Mouse (Mus musculus) erythroblast, adult 5-6 weeks (primary cell): Measurements from ENCODE around the gene Tll2. TPM values are rescaled to one million over a fixed set of nuclear protein-coding genes. Genes with fewer than 3 reads are reported as not detected.

ENCODE experiments used
- ATAC-seq: replicated peaks from 2 replicates; pipeline ENCODE4 v1.8.0; 2016; ENCODE audit warnings: moderate number of reproducible peaks, mild to moderate bottlenecking, moderate TSS enrichment, inconsistent platforms; ENCODE audit not compliant: poor library complexity, low FRiP score, severe bottlenecking
- total RNA-seq, 2 experiments: library from RNA; stranded (forward) in 1 of 2; stranded (reverse) in 1 of 2; fragments of 150-400 nt in 1 of 2; fragments of 200-764, 138-1000 nt in 1 of 2; gene quantifications; 2 replicates each; pipeline versions ENCODE4 v1.2.3 to v1.2.4; 2015 to 2017; ENCODE audit warnings: low replicate concordance in 2 of 2

Gene Tll2
- total RNA-seq, 2 experiments from 2014 or later = not detected

DNA sequence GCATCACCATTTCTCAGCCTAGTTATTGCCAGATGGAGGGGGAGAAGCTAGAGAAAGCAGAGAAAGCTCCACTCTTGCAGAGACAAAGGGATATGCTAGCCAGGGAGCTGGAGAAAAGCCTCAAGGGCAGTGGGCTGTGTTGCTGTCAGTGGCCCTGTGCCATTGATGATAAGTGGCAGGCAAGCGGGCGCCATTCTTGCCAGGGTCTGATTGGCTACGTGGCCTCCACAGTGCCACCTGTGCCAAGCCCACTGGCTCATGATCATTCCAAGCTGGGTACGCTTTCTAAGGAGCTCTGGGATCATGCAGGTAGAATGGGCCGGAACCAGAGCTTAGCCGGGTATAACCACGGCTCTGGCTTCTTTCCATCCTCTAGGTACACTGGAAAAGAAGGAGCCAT, 105.8 kb downstream of the Tll2 start:
- no peak for ATAC-seq

DNA sequence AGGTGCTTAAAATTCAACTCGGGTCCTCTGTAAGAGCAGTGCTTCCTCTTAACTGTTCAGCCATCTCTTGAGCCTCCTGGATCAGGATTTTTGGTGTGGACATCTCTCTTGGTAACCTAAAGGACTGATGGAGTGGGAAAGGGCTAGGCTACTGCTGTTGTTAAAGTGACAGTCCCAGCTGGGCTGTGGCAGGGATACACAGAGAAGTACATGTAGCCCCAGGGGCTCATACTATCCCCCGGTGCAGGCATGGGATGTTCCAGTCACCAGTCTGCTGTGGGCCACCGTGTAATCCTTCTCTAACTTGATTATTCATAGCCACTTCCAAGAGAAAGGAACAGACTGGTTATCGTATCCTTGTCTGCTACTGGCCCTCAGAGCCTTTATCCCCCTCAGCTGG, 109.6 kb downstream of the Tll2 start:
- ATAC-seq = no peak

DNA sequence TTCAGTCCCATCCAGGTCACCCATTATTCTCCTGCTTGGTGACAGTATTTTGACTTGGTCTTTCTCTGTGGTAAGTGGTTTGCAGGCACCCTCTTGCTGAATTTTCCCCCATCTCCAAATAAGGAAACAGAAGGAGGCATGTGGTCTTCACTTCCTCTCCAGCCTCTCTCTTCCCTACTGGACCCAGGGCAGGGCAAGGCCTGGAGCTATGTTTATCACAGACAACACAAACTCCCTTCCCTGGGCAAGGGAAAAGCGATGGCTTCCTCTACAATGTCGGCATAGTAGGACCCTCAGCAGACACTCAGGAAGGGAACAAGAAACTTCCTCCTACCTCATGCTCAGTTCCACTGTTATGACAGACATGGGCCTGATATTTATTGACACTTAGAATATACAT, 114.7 kb downstream of the Tll2 start:
- no peak for ATAC-seq

DNA sequence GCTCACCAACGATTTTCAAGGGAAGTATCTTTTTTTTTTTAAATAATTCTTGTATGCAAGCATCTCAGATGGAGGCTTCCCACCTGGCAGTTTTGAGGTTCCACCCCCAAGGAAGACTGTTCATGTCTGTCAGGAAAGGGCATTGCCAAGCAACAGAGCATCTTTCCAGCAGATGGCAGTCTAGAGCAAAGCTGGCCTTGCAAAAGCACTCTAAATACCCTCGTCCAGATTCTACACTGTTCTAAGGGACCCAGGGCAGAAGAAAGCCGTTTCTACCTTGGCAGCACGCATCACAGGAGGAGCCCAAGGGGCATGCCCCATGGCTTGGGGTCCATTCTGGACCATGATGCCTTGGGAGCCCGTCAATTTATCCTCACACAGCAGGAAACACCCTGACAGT, 116.8 kb downstream of the Tll2 start:
- ATAC-seq = no peak

DNA sequence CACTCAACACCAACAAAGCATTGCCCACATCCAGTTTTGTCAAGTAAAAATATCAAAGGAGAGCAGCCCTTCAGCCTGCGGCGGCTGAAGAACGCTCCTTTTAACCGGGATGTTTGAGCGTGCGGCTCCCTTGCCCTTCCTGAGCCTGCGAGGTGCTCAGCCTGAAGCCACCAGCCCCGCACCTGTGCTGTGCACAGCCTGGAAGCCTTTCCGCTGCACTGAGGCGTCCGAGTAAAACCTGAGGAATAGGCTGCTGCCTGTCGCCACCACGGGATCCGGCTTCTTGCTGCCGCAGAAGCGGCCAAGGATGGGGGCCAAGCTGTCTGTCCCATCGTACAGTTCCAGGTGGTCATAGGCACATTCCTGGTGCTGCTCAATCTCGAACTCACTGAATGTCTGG, 118.1 kb downstream of the Tll2 start:
- no peak for ATAC-seq

DNA sequence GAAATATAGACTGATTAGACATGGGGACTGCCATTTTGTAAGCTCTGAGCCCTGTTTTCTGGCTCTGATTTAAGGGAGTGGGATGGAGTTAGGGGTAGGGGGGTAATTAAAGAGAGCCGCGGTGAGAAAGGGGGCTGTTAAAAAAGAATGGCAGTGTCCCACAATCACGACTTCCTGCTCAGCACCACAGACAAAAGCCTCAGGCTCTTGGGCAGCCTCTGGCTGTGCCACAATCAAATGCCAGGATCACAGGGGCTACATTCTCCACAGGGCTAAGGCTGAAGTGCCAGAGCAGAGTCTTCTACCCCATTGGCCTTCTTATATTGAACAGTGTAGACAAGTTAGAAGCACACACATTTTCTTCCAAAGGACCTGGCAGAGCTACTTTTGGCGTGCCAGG, 118.7 kb downstream of the Tll2 start:
- no peak for ATAC-seq

DNA sequence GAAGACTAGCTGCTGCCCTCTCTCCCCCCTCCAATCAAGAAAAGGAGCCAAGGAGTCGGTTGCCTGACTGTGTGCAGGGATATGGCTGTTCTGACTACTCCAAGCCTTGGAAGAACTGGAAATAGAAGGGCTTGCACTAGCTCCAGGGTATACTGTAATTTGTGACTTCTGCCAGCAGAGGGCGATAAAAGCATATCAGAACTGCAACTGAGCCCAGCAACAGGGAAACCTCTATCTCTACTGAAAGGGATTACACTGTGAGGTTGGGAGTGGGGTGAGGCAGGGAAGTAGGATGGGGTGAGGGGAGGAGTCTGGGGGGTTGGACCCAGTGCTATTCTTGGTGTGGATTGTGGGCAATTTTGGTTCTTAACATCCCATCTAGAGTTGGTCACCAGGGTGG, 119.9 kb downstream of the Tll2 start:
- peak; percentile 68 for ATAC-seq

DNA sequence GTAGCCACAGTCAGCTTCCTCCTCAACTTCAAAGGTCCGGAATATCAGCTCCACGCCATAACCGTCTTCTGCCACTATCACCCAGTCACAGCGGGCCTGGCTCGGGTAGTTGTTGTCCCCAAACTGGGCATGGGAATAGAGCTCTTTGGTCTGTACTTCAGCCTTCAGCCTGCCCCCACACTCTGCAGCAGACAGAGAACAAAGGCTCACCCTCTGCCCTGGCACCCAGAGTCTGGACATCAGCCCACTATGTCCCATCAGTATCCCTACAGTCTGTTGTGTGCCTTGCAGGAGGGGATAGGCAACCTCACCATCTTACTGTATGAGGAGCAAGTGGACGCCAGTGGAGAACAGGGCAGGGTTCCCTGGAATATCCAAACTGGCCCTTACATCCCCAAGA, 120.3 kb downstream of the Tll2 start:
- no peak for ATAC-seq

DNA sequence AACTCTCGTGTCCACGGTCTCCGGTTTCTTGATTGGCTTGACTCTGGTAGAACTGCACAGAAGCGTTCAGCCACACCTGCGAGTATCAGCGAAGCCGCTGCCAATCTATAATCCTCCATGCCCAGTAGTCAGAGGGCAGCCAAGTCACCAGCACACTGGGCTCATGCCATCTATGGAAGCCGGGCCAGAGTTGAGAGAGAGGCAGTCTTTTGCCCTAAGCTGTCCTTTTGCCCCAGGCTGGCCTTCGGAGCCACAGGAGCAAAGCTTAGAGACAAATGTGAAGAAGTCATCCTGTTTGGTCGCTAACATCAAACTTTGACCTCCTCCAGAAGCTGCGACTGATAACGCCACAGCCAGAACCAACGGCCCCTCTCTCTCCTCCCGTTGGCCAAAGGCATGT, 123.0 kb downstream of the Tll2 start:
- ATAC-seq = no peak

DNA sequence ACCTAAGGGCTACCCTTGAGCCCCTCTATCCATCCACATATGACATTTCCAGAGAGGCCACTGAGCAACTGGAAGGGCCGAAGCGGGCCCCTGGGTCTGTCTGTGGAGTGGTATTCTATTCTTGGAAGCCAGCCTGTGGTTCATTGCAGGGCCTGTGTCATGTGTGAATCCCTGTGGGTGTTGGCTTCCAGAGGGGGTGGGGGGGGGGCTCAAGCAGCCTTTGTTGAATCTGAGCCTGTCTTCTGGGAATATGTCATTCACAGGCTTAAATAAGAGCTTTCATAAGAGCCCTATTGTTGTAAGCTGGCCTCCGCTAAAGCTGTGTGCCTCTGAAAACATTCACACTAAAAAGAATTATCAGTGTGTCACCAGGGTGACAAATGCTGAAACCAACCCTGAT, 125.0 kb downstream of the Tll2 start:
- no peak for ATAC-seq

DNA sequence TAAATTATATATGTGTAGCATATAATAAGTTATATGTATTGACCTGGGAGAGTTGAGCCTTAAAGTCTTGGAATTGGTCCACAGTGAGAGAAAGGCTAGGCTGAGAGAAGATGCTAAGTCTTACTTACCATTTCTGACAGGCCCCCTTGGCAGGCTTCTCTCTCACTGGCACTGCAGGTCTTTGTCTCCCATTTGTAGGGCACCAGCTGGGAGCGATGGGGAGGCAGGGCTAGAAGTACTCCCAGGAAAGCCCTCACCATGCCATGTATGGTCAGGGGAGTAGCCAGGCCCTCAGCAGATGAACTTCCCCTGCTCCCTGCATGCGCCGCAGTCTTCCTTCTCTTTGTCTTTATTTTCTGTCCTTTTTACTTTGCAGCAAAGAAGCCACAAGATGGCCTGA, 129.7 kb downstream of the Tll2 start, which contains the start of gene Opalin:
Gene Opalin (minus strand): TSS at position 208 of the 400 bp plus-strand sequence.
- no peak for ATAC-seq

DNA sequence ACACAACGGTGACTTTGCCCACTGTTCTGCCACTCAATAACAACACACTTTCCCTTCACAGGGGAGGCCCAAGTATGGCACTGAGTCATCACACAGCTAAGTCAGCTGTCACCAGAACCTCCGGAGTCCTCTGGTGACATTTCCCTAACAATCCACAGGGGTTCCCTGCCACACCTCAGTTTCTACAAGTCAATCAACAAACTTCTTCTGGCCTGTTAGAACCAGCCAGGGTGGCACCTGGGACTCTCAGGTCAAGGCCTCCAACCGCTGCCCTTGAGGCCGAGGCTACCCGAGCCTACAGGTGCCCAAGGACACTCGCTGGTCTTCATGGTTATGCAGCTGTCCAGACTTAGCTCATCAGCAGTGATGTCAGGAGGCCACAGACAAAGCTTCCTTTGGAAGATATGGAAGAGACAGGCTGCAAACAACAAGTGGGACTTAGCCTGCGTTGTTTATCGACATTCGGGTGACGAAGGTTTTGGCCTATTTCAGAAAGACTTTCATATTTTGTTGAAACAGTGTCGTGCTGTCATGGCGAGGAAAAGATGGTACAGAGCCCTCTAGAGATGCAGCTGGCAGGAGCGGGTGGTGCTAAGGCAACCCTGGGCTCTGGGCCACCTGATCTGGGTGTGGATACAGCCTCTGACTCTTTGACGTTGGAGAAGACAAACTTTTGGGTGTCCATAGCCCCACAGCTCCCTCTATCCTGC, 132.7 kb downstream of the Tll2 start:
- ATAC-seq = no peak

DNA sequence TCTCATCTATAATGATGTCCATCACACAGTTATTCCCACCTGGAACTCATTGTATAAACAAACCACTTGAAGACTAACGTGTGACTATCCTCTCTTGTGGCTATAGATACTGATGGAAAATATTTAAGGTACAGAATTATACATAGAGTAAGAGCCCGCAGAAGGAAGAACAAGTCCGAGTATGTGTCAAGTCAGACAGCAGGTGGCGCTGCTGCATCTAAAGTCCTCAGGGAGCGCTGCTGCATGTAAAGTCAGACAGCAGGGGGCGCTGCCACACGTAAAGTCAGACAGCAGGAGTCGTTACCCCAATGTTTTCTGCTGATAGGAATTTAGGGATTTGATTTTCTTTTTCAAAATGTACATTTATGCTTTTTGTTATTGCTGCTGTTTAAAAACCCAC, 135.1 kb downstream of the Tll2 start:
- ATAC-seq = peak; percentile 79

DNA sequence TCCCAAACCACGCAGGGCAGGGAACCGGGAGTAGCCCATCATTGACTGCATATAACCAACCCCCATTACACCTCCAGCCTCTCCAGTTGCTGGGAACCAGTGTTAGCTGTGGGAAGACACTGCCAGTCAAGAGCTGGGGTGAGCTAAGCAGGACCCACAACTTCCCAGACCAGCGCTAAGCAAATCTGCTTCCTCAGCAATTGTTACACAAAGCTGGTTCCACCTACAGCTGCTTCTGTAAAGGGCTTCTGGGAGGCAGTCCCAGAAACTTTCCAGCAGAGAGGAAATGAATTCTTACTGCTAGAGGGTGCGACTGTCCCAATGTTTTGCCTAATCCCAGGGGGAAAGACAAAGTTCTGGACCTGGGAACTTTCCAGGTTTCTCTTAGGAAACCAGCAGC, 151.9 kb downstream of the Tll2 start:
- ATAC-seq = no peak

DNA sequence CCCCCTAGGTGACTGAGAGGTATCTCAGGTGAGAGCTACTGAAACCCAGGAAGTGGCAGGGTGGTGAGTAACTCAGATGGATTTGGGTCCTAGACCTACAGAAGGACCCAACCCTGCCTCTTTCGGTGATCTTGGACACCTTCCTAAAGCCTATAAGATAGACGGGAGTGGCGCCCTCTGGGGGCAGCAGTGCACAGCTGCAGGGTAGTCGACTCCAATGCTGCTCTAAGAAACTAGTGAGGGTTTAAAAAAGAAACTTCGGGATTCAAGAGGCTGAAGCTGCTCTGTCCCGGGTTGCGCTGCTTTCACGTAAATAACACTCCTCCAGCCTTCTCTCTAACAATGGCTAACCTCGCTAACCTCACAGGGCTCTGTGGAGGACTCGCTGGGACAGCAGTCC, 153.1 kb downstream of the Tll2 start:
- ATAC-seq = 0 out of 2 replicates have a peak, but pooled peaks have one; percentile 62

DNA sequence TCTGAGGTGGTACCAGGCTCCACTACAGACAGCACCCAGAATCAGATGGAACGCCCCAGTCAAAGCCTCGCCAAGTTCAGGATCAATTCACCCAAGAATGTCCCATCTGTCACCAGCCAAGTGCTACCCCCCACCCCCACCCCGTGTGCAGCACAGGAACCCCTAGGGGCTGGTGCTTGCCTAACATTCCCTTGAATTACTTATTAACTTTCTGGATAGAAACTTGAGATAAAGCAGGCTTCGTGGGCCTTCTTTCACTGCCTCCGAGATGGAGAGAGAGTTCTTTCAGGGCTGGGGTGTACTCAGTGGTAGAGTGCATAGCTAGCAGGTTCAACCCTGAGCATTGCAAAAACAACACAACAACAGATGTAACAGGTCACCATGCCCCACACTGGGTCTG, 154.4 kb downstream of the Tll2 start:
- ATAC-seq = no peak

DNA sequence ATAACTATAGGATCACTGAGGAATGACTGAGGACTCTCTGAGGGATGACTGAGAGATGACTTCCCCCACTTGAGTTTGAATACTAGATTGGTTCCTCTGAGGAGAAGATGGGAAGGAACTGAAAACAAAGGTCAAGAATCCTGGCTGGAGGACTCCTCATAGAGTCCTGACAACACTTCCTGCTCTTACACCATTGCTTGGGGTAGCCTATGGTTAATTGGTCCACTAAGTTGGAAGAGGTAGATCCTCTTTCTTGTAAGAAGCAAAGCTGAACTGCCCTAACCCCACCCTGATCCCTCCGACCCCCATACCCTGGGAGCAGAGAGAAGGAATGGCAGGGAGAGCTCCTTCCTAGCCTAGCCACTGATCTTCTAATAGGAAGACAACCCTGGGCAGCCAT, 154.9 kb downstream of the Tll2 start:
- ATAC-seq = no peak

DNA sequence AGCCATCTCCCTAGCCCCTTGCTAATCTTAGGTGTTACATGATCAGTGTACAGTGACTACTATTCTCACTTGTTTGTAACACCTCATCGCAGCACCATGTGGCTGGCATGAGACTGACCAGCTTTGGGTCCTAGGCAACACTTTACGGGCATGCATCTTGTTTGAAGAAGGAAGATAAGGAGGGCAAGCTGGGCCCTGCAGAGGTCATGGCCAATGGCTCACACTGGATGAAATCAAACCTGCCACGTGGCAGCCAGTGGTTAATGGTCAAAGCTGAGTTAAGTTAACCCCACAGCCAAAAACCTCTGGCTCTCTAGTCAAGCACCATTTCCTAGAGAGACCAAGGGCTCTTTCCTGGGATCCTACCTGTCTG, 158.5 kb downstream of the Tll2 start:
- ATAC-seq = no peak

DNA sequence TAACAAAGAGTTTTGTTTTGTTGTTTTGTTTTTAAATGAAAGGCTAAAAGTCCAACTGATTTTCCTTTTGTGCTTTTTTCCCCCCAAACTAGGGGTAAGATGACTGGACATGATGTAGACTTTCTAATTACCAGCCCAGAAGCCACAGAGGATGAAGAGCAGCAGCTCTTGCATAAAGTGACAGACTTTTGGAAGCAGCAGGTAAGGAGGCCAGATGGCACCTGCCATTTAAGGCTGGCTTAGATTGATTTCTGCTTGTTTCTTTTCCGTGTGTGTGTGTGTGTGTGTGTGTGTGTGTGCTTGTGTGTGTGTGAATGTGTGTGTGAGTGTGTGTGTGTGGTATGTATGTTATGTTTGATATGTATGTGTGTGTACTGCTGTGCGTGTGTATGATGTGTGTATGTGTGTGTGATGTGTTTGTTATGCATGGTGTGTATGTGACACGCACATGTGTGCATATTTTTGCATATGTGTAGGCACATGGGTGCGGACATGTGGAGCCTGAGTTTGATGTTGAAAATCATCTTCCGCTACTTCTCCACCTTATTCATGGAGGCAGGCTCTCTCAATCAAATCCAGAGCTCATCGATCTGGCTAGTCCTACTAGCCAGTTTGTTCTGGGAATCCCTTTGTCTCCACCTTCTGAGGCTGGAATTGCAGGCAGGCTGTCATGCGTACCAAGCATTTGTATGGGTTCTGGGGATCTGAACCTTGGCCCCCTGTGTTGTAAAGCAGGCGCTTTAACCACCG, 159.0 kb downstream of the Tll2 start:
- ATAC-seq = no peak

DNA sequence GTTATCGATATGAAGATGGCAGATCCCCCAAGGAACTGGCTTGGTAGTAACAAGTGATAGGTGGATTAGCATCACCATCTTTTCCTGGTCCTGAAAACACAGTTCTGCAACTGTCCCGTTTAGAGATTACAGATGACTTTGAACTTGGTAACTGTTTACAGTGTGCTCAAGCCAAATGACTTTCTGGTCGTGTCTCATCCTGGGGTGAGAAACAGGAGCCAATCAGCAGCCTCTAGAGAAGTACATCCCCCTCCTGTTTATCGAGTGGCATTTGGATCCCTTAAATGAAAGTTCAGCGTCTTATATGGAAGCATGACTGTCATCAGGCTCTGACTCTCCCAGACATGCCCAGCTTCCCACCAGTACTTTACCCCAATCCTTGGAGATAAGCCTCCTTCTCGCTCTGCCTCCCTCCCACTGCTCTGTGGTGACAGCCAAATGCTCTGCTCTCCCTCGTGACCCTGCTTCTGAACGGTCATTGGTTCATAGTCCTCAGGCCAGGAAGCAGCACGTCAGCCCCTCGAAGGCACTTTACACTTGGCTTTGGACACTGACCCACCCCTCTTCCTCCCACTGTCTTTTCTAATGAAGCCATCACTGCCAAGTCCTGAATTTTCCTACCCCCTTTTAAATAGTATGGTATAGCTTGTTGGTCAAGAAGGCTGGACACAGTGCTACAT, 161.4 kb downstream of the Tll2 start:
- ATAC-seq = no peak

DNA sequence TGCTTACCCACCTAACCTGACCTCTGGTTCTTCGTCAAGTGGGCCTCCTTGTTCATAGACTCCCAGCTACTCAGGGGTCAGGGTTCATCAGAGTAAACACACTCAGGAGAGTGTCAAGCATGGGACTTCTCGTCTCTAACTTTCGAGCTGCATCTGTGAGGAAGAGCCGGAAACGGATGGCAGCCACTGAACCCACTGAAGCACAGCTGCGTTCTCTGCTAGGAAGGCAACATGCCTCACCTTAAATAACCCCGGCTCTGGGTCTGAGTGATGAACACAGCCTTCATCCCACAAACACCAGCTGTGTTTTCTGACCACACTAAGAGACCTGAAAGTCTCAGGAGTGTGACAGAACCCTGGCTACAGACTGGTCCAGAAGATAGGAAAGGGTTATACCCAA, 167.5 kb downstream of the Tll2 start:
- ATAC-seq = no peak
